Mouse (Mus musculus) kidney, adult 18-20 months (tissue): ENCODE data around the gene Tmem97.
"Not testable (repeated sequence)": the region's sequence is repeated elsewhere in the genome, so short reads cannot be mapped to it uniquely, and the experiment has no call there.

ENCODE experiments used
- DNase-seq: peaks from one replicate; pipeline ENCODE4 v3.0.0; 2021

Gene Tmem97

GRCm38 (mm10) chr11:78547718-78548460 is 2.7 kb downstream of the Tmem97 start:
- no peak for DNase-seq

GRCm38 (mm10) chr11:78545181-78545580 is 5.4 kb downstream of the Tmem97 start:
- DNase-seq = no peak

DNA sequence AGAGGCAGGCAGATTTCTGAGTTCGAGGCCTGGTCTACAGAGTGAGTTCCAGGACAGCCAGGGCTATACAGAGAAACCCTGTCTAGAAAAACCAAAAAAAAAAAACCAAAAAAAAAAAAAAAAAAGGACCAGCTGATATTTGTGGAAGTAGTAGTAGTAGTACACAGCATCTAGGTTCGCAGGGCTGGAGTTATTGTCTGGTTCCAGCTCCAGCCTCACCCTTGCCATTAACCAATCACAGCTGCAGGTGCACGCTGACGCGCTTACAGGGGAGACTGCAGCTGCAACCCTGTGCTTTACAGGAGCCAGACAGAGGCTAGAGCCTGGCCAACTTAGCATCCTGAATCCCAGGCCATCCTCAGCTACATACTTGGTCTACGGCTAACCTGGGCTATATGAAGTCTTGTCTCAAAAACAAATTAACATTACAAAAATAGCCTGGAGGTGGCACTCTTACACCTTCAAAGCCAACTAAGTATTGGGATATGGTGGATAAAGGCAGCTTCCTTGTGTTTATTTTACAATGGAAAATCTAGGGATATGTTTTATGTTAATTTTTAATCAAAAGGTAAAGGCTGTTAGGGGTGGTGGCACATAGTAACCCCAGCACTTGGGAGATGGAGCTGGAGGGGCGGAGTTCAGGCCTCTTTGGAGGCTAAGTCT is 6.0 kb downstream of the Tmem97 start:
- DNase-seq = no peak

DNA sequence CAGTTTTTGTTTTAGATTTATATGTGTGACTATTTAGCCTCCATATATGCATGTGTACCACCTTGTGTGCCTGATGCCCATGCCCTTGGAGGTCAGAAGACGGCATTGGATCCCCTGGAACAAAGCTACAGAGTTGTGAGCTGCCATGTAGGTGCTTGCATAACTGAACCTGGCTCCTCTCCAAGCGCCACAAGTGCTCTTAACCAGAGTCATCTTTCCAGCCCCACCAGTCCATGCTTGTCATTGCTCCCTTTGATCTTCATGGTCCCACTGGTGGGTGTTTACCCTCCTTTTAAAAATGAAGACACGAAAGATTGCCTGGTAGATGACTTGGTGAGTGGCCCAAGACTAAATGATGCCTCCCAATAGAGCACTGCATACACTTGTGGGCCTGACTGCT is 10.2 kb downstream of the Tmem97 start:
- no peak for DNase-seq

- no peak for DNase-seq
These were observed 13.9 kb downstream of the Tmem97 start for GRCm38 (mm10) chr11:78536690-78537084.

DNA sequence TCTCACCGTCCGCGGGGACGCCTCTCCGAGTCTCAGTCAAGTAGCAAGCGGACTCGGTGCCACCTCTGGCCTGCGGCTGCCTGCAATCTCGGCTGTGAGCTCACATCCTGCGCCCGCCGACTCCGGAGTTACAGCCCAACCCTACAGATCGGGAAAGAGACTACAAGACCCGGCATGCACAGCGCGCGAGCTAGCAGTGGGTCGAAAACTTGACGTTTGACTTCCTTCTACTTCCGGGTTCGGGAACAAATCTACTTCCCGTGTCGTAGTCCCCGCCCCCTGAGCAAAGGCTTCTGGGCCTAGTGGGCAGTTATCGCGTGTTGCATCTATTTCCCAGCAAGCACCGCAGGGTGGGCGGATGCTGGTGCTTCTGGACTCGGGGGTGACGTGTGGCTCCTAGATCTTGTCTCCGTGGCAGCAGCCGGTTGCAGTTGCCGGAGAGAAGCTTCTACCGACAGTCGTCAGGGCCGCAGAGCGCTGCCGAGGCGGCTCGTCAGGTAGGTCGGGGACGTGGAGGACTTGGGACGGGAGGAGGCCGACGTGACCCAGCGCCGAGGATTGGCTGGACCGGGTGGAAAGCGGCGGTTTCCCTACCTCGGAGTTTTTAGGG is 14.4 kb downstream of the Tmem97 start, which contains the start of the genes Tnfaip1 and Ift20:
TSS of gene Tnfaip1 (minus strand) at position 253 of the 610 bp plus-strand sequence.
TSS of gene Ift20 (plus strand) at position 282 of the 610 bp plus-strand sequence.
- DNase-seq = peak; percentile 97

DNA sequence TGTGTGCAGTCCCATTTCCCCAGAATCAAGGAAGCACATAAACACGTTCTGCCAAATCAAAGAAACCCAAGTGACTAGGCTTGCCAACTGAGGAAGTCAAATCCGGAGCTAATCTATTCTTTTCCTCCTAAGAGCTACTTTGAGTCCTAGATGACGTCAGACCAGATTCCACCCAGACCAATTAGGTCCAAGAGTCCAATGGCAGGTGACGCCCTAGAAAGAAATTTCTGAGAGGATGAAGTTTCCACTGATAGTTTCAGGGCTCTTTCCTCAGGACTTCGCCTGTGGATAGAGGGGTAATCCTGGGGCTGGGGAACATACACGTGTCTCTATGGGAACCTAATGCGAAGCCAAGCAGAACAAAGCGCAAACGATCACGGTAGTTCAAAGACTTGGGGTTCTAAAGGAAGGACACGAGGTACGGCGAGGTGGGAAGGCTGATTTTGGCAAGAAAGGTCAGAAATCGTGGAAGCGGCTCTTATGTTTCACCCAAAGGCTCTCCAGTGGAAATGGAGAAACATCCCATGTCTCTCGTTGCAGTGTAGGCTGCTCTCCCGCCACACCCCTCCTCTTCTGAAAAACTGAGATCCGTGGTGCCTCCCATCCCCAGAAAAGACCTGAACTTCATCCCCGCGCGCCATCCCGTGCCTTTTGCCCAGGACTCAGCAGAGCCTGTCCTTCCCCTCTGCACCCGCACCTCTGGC is 15.0 kb downstream of the Tmem97 start:
- peak; percentile 54 for DNase-seq

DNA sequence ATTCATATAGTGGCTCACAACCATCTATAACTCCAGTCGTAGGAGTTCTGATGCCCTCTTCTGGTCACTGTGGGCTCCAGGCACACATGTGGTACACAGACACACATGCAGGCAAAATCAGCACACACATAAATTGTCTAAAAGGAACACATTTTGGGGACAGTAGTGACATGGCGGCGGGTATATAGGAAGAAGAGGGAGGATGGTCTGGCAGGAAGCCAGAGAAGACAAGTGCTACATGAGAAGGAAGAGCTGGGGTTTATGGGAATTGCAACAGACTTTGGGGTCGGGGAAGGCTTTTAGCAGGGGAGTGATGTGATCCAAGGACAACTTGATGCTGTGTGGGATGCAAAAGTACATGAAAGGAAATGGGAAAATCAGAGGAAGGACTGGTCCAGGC is 16.1 kb downstream of the Tmem97 start:
- DNase-seq = no peak

DNA sequence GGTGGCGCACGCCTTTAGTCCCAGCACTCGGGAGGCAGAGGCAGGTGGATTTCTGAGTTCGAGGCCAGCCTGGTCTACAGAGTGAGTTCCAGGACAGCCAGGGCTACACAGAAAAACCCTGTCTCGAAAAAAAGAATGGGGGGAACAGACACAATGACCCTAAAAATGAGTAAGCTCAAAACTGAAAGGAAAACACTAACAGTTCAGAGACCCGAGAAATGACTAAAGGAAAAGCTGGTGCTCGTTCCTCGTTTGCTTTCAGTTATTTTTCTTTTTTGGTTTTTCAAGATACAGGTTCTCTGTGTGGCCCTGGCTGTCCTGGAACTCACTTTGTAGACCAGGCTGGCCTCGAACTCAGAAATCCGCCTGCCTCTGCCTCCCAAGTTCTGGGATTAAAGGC is 19.1 kb downstream of the Tmem97 start:
- DNase-seq = not testable (repeated sequence)

DNA sequence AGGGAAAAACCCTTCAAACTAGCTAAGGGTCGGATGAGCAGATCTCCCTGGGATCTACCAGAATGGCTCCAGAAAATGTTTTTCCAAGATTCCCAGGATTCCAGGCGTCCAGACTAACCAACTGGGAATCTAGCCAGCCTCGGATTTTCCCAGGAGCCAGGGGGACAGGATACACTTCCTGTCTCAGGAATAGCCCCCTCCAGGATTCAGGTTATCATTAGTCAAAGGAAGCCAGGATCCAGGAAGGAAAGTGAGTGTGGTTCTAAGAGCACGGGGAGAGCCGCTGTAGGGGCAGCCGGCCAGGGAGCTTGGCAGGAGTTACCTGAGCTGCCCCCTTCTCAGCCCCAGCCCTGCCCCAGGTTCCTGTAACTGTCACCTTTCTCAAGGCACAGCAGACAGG is 19.5 kb downstream of the Tmem97 start:
- peak; percentile 49 for DNase-seq

GRCm38 (mm10) chr11:78530001-78530400 is 20.6 kb downstream of the Tmem97 start:
- no peak for DNase-seq

- no peak for DNase-seq
These were observed 21.9 kb downstream of the Tmem97 start for GRCm38 (mm10) chr11:78528714-78529113.

DNA sequence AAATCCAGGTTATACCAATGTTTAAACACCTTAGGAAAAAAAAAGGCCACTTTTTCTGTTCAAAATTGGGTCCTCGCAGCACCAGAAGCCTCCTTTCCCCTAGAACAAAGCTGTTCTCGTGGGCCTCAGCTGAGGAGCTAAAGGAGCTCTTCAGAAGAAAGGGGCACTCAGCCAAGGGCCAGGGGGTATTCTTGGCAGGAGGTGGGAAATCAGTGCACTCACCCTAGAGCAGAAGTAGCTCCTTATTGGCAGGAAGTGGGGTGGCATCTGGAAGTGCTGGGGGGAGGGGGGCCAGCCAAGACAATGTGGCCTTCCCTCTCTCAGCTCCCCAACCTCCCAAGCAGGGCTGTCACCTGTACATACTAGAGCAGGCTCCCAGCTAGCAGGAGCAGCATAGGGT is 25.7 kb downstream of the Tmem97 start:
- no peak for DNase-seq

GRCm38 (mm10) chr11:78523241-78523955 is 27.2 kb downstream of the Tmem97 start:
- no peak for DNase-seq

DNA sequence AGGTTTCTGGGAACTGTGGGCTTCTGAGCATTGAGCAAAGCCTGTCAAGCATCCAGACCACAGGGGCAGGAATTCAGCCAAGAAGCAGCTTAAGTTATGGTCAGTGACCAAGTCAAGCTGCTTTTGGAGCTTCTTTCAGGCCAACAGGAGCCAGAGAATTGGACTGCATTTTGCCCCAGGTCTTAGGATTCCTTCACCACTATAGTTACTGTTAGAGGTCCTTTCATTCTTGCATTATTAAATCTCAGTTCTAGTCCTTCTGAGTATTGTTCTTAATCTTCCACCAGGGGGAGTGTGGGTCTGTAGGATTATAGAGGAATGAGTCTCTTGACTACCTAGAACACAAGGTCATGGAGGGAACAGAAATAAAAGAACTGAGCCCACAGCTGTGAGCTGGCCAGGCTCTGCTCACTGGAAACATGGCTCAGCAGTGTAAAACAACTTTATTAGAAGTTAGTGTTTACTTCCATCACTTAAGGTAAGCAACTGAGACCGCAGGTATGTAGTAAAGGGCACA is 28.0 kb downstream of the Tmem97 start:
- DNase-seq = peak; percentile 42

GRCm38 (mm10) chr11:78521880-78522279 is 28.7 kb downstream of the Tmem97 start:
- DNase-seq = no peak

GRCm38 (mm10) chr11:78518931-78519330 is 31.6 kb downstream of the Tmem97 start:
- no peak for DNase-seq

- no peak for DNase-seq
These were observed 34.8 kb downstream of the Tmem97 start for GRCm38 (mm10) chr11:78515549-78516325.

GRCm38 (mm10) chr11:78513106-78513790 is 37.3 kb downstream of the Tmem97 start:
- DNase-seq = no peak

DNA sequence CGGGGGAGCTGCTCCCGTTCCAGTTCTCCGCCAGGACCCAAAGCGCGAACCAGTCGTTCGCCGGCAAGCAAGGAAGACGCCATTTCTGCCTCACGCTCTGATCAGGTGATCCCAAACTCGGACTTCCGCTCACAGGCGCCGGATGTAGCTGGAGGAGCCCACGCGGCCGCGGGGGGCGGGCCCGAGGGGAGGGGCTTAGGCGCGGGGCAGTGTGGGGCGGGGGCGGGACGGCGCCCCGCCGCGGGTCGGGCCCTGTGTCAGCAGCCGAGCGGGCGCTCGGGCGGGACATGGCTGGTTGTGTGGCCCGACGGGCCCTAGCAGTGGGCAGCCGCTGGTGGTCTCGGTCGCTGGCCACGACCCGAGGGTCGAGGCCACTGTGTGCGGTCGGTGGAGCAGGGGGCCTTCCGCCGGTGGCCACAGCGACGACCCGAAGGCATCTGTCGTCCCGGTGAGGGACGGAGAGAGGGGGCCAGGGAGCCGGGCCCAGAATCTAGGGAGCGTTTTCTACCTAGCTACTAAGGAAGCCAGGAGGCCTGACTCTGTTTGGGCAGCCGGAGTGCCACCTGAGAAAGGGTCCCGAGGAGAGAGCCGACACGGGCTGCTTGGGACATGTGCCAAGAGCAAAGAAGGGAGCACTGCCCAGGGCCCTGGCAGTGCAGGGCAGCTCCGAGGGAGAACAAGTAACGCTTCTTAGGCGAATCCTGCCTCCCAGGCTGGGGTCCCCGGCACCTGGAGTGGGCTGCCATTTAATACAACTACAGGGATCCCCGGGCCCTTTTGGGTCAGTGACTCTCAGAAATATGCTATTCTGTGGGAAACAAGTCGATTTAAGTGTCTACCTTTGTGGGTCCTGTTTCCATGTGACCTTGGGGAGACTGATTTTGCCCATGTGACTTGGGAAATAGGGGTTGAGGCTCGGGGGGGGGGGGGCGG is 38.3 kb downstream of the Tmem97 start, which contains the start of the genes Tmem199 and Poldip2:
TSS of gene Tmem199 (minus strand) at position 148 of the 933 bp plus-strand sequence.
TSS of gene Poldip2 (plus strand) at position 169 of the 933 bp plus-strand sequence.
- DNase-seq = peak; percentile 89
